Mouse (Mus musculus): ENCODE data around the gene Slc1a4. TPM values are rescaled to one million over a fixed set of nuclear protein-coding genes. Genes with fewer than 3 reads are reported as not detected.

The Slc1a4 gene
- total RNA-seq, 2 experiments from 2014 or later: 5.3 to 5.6 TPM

Other genes with a start within 250 kb of the Slc1a4 start
- gene Actr2, start 219.8 kb downstream of the Slc1a4 start, total RNA-seq (2021): 100 to 1,000 TPM; 109 TPM
- gene Rab1a, start 131.3 kb downstream of the Slc1a4 start, total RNA-seq (2021): 100 to 1,000 TPM; 178 to 180 TPM
- 10 to 100 TPM; 44.1 to 44.2 TPM for gene Cep68, start 83.3 kb downstream of the Slc1a4 start, total RNA-seq (2021)
- 10 to 100 TPM; 26.1 to 28.7 TPM for gene Sertad2, start 210.5 kb upstream of the Slc1a4 start, total RNA-seq (2021)